ENCODE assay signal across 8 mouse cellular contexts in genomic region chr12:86220200-86221021, GRCm38 (mm10). TPM values are rescaled to one million over a fixed set of nuclear protein-coding genes. Genes with fewer than 3 reads are reported as not detected.
DNase-seq lines count a peak whose midpoint lies in the region; ATAC-seq lines count a peak whose summit lies in the region.

No protein-coding gene starts in this region.

- peak overlapping the region; percentile 37 for H3K4me3 ChIP-seq in kidney, embryonic 16.5 days (ENCODE audit: low read length)
- H3K4me3 ChIP-seq in intestine, embryonic 16.5 days (ENCODE audit: low read length), result peak overlapping the region; percentile 26
- peak overlapping the region; percentile 27 for H3K4me3 ChIP-seq in neural tube, embryonic 11.5 days (ENCODE audit: low read depth, low read length)

- 0 out of 2 replicates have a peak, but pooled peaks cover 4% of the 10 kb centered on the region for H3K9me3 ChIP-seq in kidney, embryonic 16.5 days (ENCODE audit: low read length)
- H3K9me3 ChIP-seq in intestine, embryonic 16.5 days (ENCODE audit: control insufficient read depth, low read length), result no peaks in the 10 kb centered on the region
- H3K9me3 ChIP-seq in neural tube, embryonic 11.5 days (ENCODE audit: control insufficient read depth, low read length), result no peaks in the 10 kb centered on the region

- H3K27me3 ChIP-seq in kidney, embryonic 16.5 days (ENCODE audit: insufficient read depth, low read length), result peaks cover 39% of the 10 kb centered on the region
- peaks cover 17% of the 10 kb centered on the region for H3K27me3 ChIP-seq in intestine, embryonic 16.5 days (replicated peaks; ENCODE audit: control insufficient read depth, insufficient read depth, low read length)
- H3K27me3 ChIP-seq in neural tube, embryonic 11.5 days (ENCODE audit: control insufficient read depth, insufficient read depth, low read length), result peaks cover 4% of the 10 kb centered on the region; the same call in 1 of the 2 replicates

- 6% methylated on average over 37 of the region's 38 CpGs for WGBS in kidney, embryonic 16.5 days
- WGBS in intestine, embryonic 16.5 days, result 6% methylated on average over 38 of the region's 38 CpGs
- 4% methylated on average over 36 of the region's 38 CpGs for WGBS in neural tube, embryonic 11.5 days

- H3K36me3 ChIP-seq in kidney, embryonic 16.5 days (ENCODE audit: insufficient read depth, low read length), result no peaks in the 10 kb centered on the region
- no peaks in the 10 kb centered on the region for H3K36me3 ChIP-seq in intestine, embryonic 16.5 days (ENCODE audit: control insufficient read depth, insufficient read depth, low read length)
- H3K36me3 ChIP-seq in neural tube, embryonic 11.5 days (ENCODE audit: control insufficient read depth, insufficient read depth, low read length), result no peaks in the 10 kb centered on the region

- H3K4me1 ChIP-seq in kidney, embryonic 16.5 days (ENCODE audit: insufficient read depth, low read length), result peaks cover 12% of the 10 kb centered on the region; the same call in 1 of the 2 replicates
- peaks cover 4% of the 10 kb centered on the region; the same call in 1 of the 2 replicates for H3K4me1 ChIP-seq in intestine, embryonic 16.5 days (ENCODE audit: control insufficient read depth, insufficient read depth, low read length)
- H3K4me1 ChIP-seq in neural tube, embryonic 11.5 days (ENCODE audit: control insufficient read depth, insufficient read depth, low read length), result peaks cover 13% of the 10 kb centered on the region

- no peak overlapping the region for H3K27ac ChIP-seq in kidney, embryonic 16.5 days (ENCODE audit: low read length)
- no peak overlapping the region for H3K27ac ChIP-seq in intestine, embryonic 16.5 days (ENCODE audit: low read length)
- H3K27ac ChIP-seq in neural tube, embryonic 11.5 days (ENCODE audit: low read depth, low read length), result 0 out of 2 replicates have a peak overlapping the region, but pooled peaks have one; percentile 35

- peak overlapping the region; percentile 62 for H3K4me2 ChIP-seq in kidney, embryonic 16.5 days (replicated peaks; ENCODE audit: low read depth, low read length)
- peak overlapping the region; percentile 56 for H3K4me2 ChIP-seq in intestine, embryonic 16.5 days (ENCODE audit: low read depth, low read length)
- peak overlapping the region; percentile 56 for H3K4me2 ChIP-seq in neural tube, embryonic 11.5 days (ENCODE audit: low read depth)

- no peak for DNase-seq in kidney, adult 11 months
- peak; percentile 52 for DNase-seq in embryo, embryonic 9.5 days (ENCODE audit: extremely low spot score)
- DNase-seq in neural tube, embryonic 11.5 days (ENCODE audit: low spot score), result peak; percentile 59
- DNase-seq in spleen, postnatal 14 days (ENCODE audit: low spot score in 2 of 2), result no peak
- no peak for DNase-seq in adrenal gland, adult 8-10 months
- DNase-seq in gastrocnemius, adult 8-10 months (ENCODE audit: low spot score in 2 of 2), result no peak

- 0 out of 2 replicates have a peak, but pooled peaks have one; percentile 27 for ATAC-seq in kidney, embryonic 16.5 days (ENCODE audit: low FRiP score, low TSS enrichment)
- no peak for ATAC-seq in intestine, embryonic 16.5 days
- peak; percentile 76 for ATAC-seq in neural tube, embryonic 11.5 days (ENCODE audit: insufficient read depth, low FRiP score, low TSS enrichment)

- H3K9ac ChIP-seq in kidney, embryonic 16.5 days (replicated peaks; ENCODE audit: low read length), result peak overlapping the region; percentile 17; the same call in 1 of the 2 replicates
- no peak overlapping the region for H3K9ac ChIP-seq in intestine, embryonic 16.5 days (ENCODE audit: low read depth, low read length)
- peak overlapping the region; percentile 64 for H3K9ac ChIP-seq in neural tube, embryonic 11.5 days (ENCODE audit: low read length)

RNA-seq across cellular contexts. Expression of gene Gpatch2l, which starts 21.2 kb away (rescaled TPM):
- polyA plus RNA-seq in kidney, embryonic 16.5 days (2015; fragmentation: Nextera tagmentation; extraction: Ambion mirVana), result 14.7 and 16.4 TPM in 2 replicates
- polyA plus RNA-seq in intestine, embryonic 16.5 days (2015; fragmentation: Nextera tagmentation; extraction: Ambion mirVana), result 9.8 and 10.1 TPM in 2 replicates
- 18.2 and 21.9 TPM in 2 replicates for polyA plus RNA-seq in neural tube, embryonic 11.5 days (2014; fragmentation: Nextera tagmentation; extraction: Ambion mirVana)
- total RNA-seq in adrenal gland, adult 8-10 months (2022), result 10 to 100 TPM; 20.7 to 29.1 (median 24.9) TPM
- total RNA-seq in gastrocnemius, adult 8-10 months (2022), result 10 to 100 TPM; 11.4 to 13.9 (median 12.7) TPM

Comparison
In these comparisons a context has a peak if more than half of its experiments do, and no peak if none do; other contexts are left out.
1. DNase-seq: peak in embryo, embryonic 9.5 days (single experiment) and neural tube, embryonic 11.5 days (single experiment); none in kidney, adult 11 months (single experiment), spleen, postnatal 14 days (0 of 2), adrenal gland, adult 8-10 months (single experiment) and gastrocnemius, adult 8-10 months (0 of 2).
2. Peak in every context shown above with its lines, with median percentiles within 50 percentile points of each other: H3K4me2 ChIP-seq and H3K4me3 ChIP-seq.